Mouse (Mus musculus): ENCODE results near the gene Sorcs2.

The Sorcs2 gene

DNA sequence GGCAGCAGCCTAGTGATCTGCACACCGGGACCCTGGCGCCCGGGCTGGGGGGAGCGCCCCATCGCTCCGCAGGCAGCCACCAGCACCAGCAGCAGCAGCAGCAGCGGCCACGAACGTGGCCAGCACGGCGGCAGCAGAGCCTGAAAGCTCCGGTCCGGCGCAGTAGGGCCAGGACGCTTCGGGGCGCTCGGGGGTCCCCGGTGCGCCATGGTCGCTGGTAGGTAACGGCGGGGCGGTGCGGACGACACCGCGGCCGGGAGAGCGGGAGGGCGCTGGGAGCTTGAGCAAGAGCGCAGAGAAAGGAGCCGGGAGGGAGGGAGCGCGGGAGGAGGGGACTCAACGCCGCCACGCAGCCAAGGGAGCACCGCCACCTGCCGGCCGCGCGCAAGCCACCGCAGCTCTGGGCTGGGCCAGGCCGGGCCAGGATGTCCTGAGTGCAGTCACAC, at the start of gene Sorcs2:
Gene Sorcs2 (minus strand): TSS at position 303 of the 446 bp plus-strand sequence.
- peak; percentile 94 for DNase-seq (ENCODE audit: low read depth, low spot score)

DNA sequence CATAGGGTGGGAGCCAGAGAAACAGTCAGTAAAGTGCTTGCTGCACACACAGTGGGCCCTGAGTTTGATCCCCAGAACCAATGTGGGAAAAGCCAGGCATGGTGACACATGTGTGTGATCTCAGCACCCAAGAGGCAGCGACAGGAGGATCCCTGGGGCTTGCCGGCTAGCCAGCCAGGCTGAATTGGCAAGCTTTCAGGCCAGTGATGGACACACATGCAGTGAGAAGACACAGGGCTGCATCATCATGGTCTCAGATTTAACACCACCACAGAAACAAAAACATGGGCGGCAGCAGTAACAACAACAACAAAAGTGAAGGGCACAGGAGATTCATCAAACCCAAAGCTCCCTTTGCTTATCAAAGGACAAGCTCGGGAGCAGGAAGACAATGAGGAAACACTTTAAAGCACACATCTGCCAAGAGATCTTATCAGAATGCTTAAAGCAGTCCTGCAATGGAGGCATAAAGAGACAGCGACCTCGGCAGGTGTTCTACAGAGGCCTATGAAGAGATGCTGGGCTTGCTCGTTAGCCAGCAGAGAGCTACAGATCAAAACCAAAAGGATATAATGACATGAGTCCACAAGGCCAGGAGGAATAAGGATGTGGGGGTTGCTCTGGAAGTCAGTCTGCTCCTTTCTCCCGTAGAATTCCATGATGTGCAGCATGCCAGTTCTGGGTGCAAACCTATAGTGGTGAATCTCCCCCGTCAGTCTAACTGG, 48.4 kb upstream of the Sorcs2 start:
- peak; percentile 39 for DNase-seq (ENCODE audit: low read depth, low spot score)

DNA sequence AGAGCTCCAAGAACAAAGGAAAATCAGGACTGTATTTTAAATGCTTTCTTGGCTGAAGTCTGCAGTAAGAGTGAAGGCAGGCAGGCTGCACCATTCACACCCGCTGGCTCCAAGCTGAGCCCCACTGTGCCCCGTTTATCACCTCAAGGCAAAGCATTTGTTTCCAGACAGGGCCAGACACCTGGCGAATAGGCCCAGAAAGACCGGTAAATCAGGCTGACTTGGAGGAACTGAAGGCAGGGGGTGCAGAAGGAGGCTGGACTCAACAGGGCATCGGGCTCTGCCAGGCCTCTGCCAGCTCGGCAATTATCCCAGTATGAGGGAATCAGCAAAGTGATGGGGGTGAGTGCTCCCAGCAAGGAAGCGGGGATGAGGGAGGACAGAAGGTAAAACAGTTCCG, 47.1 kb upstream of the Sorcs2 start:
- DNase-seq (ENCODE audit: low read depth, low spot score), result no peak

DNA sequence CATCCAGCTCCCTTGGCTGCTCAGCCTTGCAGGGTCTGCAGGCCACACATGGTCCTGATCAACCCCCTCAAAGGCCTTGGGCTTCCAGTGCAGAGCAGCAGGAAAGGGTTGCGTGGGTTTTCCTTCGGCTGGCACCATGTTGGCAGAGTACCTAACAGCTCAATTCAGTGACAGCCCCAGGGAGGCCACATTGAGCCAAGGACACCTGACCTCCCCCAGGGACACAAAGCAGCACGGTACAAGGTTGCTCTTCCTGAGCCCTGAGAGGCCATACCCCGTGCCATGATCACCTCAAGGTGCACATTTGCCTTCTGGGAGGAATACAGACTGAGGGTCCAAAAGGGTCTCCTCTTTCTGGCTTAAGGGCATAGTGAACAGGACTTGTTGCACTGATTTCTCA, 46.7 kb upstream of the Sorcs2 start:
- DNase-seq (ENCODE audit: low read depth, low spot score), result no peak

DNA sequence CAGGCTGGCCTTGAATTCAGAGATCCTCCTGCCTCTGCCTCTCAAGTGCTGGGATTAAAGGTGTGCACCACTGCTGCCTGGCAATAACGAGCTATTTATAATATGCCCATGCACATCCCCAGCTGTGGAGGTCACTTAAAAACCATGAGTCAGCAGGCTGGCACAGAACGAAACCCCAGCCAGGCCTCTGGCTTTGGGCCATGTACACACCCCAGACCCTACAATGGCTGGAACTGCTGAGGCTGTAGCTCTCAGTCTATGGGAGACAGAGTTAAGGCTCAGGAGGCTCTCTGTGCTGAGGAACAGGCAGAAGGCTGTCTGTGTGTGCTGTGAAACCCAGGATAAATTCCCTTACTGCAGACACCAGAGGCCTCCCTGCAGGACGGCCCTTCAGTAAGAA, 42.8 kb upstream of the Sorcs2 start:
- no peak for DNase-seq (ENCODE audit: low read depth, low spot score)

DNA sequence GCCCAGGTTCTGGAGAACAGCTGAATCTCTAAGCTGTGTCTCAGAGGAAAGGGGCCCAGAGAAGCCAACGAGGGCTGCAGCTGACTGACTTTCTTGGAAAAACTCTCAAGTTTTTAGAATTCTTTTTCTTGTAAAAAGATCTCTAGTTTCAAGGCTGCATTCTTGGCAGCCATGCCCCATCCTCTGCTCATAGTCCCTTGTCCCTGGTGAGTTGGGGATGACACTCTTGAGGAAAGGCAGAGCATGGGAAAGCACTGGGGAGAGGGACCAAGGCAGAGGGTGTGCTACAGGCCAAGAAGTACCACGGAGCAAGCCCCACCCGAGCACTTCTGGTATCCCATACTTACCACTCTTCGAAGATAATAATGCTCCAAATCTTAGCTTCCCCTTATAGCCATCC, 38.9 kb upstream of the Sorcs2 start:
- DNase-seq (ENCODE audit: low read depth, low spot score), result no peak

DNA sequence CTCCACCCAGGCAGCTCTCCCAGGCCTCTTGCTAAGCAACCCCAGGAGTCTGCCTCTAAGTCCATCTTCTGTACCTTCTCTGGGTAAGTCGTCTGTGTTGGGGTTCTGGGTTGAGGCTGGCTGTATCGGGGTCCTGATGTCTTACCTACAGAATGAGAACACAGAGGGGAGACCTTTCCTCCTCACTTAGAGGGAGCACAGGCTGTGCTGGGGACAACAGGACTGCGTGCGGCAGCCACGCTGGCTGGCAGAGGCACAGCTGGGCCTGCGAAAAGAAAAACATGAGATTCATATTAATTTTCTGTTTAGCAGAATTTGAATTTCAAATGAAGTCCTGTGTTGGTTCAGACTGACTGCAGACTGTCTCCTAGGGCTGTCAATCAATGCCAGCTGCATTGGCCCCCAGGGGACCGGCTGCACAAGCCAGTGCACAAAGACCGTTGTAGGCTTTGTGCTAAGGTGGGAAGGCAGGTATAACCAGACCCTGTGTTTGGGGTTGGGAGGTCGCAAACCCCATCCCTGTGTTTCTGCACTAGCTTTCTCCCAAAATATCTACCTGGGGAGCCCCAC, 36.5 kb upstream of the Sorcs2 start:
- DNase-seq (ENCODE audit: low read depth, low spot score), result no peak

DNA sequence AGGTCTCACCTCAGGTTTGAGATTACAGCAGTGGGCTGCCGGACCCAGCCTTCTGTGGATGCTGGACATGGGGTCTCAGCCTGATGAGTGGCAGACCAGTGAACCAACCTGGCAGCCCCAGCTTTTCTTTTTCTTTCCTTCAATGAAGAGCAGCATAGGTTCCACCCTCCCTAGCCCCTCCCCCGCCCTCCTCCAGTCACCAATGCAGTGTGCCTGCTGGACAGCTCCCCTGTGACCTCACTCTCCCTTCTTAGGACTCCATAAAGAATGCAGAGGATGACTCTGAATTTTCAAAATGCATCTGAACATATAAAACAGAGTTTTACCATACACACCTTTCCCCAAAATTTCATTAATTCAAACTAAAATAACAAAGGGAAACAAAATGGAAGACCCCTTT, 33.8 kb upstream of the Sorcs2 start:
- DNase-seq (ENCODE audit: low read depth, low spot score), result no peak

DNA sequence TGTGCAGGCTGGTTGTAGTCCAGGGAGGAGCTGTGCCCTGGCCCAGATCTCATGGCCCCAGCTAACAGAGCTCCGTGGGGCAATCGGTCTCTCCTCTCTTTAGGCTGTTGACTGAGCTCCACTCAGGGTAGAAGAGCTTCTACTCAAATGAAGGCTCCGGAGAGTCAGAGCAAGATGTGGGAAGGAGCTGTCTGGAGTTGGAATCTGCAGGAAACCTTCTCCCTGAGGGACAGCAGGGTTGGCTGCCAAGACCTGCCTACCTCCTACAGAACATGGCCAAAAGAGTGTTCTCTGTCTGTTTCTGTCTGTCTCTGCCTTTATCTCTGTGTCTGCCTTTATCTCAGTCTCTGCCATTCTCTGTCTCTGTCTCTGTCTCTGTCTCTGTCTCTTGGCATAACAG, 31.6 kb upstream of the Sorcs2 start:
- no peak for DNase-seq (ENCODE audit: low read depth, low spot score)

DNA sequence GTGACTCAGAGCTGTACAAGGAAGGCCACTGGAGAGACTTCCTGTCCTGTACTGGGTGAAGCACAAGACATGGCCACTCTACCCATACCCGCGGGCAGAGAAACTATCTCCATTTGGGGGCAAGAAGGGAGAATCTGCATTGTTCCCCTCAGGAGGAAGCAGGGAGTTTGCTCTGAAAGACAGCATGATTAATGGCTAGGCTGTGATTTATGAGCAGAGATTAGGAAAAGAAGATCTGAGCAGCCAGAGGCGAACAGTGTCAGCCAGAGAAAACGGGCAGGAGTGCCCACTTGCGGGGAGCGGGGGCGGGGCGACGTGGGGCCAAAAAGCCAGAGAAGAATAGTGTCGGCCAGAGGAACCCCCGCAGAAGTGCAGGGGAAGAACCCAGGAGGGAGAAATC, 29.9 kb upstream of the Sorcs2 start:
- DNase-seq (ENCODE audit: low read depth, low spot score), result no peak

DNA sequence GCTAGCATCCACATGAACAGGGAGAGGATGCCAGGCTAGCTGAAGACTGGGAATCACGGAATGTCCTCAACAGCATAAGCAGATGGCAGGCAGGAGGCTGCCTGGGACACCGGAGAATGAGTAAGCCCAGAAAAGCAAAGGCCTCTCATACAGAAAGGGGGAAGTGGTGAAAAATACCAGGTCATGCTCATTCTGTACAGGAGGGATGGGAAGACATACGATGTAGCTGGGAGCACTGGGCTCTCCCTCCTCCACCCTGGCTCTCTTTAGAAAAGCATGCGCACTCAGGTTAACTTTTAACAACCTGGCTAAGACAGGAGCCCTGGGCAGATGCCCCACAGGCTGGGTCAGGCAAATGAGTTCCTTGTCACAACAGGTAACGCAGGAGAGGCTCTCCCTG, 28.5 kb upstream of the Sorcs2 start:
- no peak for DNase-seq (ENCODE audit: low read depth, low spot score)

DNA sequence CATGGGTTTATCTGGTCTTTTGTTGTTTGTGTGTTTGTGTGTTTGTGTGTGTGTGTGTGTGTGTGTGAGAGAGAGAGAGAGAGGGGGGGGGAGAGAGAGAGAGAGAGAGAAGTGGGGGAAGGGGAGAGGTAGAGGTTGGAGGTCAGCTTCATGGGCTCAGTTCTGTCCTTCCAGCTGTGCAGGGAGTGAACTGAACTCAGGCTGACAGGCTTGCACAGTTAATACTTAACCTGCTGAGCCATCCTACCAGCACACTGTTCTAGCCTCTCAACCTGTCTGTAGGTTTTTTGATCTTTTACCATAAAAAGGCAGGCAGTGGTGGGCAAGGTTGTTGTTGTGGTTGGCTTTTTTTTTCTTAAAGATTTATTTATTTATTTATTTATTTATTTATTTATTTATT, 26.7 kb upstream of the Sorcs2 start:
- DNase-seq (ENCODE audit: low read depth, low spot score), result no peak

DNA sequence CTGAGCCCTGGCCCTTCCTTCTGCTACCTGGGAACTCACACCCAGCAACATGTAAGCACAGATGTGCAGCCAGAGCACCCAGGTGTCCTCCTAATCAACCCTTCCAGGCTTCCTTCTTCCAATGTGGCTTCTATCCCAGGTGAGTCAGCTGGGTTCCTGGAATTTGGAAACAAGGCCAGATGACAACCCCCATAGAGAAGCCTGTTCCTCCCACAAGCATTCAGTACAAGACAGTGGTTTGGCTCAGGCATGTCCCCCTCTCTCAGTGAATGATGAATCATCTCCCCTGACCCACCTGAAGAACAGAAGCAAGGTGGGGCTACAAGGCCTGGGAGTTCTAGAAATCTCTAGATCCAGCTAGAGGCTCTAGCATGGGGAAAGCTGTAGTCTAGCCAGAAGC, 24.8 kb upstream of the Sorcs2 start:
- DNase-seq (ENCODE audit: low read depth, low spot score), result no peak

DNA sequence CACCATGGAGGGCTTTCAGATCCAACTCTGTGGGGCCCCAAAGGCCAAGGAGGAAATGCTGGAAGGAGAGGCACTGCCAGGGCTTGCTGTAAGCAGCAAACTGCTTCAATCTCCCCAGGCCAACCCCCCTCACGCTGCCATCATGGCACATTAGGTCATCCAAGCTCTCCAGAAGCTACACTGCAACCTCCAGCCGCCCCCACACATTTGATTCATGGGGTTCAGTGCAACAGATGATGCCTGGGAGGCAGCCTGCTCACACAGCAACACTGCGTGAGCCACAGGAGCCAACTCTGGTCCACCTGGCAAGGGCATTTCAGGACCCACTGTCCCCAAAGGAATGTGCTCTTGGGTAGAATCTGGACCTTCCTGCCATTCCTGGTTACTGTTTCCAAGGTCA, 21.9 kb upstream of the Sorcs2 start:
- DNase-seq (ENCODE audit: low read depth, low spot score), result no peak

DNA sequence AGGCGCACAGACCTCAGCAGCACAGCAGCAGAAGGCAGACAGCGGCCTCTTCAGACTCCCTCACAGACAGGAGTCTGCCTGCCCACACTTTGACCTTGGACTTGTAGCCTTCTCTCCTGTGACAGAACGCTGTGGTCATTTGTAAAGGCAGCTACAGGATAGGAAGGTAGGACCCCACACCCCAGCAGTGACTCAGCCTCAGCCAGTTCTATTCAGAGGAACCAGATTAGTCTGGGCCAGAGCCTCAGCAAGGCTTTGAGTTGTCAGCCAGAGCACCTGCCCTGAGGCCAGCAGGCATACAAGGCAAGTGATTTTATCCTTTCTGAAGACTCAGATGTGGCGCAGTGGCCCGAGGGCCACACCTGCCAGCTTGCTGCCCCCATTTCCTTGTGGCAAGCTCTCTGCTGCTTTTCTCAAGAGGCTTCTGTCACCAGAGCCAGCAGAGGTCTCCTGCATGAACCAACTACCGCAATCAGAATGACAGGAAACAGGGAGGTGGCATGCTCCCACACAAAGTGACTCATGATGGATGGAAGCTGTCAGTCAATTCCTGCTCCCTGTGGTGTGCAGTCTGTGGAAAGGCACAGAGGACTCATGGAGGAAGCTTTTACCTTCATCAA, 16.9 kb upstream of the Sorcs2 start:
- peak; percentile 72 for DNase-seq (ENCODE audit: low read depth, low spot score)

DNA sequence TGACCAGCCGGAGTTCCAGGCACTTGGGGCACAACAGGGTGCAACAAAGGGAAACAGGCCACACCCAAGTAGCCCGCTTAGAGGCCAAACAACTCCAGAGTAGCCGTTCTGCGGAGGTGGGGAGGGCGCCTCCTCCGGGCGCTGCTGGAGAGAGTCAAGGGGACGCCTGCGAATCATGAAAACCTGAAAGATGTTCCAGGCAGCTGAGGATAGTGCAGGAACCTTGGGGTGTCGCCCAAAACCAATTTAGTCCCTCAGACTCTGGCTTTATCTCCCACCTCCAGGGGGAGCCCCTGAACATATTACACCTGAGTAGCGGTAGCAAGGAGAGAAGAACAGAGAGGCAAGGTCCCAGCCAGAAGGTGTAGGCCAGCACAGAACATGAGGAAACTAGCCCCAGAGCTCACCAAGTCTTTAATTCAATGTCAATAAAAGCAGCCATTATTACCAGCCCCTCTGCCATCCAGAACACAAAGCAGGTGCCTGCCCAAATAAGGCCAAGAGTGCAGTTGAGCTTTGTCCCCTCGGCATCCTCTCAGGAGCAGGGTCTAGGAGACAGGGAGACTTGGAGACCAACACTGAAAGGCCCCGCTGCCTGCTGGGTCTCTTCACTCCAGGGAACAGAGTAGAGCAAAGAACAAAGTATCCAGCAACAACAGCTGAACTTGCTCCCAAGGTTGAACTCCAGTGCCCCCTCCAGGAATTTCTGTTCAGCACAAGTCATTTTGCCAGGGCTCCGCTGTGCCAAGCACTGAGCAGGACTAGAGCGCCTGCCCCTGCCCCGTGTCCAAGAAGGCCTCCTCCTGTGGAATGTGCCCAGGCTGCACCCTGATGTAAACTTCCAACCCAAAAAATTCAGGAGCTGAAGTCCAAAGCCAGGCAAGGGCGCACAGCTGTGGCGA, 775 bp upstream of the Sorcs2 start:
- peak; percentile 79 for DNase-seq (ENCODE audit: low read depth, low spot score)

DNA sequence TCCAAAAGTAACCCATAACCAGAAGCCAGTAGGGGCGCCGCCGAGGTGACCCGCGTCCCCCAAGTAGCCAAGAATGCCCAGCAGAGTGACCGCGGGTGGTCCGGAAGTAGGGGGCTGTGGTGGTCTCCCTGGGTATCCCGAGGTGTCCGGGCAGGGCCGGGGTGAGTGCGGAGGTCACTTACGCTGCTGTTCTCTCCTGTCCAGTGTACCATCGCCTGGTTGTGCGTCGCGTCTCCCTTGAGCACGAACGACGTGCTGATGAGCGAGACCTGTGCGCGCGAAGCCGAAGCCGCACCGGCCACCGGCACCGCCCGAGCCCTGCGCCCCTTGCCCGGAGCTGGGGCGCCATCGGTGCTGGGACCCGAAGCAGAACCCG, 567 bp downstream of the Sorcs2 start:
- no peak for DNase-seq (ENCODE audit: low read depth, low spot score)

DNA sequence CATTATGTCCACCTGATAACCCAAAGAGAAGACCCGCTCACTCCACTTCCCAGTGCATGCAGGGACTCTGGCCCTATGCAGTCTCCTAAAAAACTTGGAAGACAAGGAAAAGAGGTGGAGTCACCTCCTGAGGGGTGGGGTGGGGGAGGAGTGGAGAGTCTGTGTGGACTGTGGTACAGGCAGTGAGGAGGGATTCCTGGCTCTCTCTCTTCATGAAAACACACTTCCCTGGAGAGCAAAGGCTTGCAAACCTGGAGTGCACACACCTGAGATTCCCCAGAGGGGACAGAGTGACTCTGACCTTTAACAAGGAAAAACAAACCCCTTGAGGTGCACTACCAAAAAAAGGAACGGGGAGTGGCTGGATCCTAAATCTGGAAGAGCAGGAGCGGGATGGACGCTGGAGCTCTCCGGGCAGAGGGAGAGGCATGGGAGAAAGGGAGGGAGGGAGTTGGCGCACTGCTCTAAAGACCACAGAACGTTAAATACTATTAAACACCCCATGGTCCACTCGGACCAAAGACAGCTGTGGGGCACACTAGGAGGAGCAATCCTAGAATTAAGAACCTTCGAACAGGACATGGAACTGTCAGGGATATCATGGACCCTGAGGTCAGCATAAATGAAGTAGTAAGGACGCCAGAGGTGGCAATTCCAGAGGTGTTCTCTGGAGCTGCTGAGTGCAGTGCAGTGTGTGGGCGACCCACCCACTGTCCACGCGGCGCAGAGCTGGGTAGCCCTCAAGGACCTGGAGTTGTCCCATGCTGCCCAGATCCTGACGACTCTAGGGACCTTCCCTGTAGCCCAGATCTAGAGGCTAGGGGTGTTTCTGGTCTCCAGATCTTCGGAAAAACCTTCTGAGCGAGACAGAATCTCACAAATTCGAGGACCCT, 1.2 kb downstream of the Sorcs2 start:
- DNase-seq (ENCODE audit: low read depth, low spot score), result no peak

DNA sequence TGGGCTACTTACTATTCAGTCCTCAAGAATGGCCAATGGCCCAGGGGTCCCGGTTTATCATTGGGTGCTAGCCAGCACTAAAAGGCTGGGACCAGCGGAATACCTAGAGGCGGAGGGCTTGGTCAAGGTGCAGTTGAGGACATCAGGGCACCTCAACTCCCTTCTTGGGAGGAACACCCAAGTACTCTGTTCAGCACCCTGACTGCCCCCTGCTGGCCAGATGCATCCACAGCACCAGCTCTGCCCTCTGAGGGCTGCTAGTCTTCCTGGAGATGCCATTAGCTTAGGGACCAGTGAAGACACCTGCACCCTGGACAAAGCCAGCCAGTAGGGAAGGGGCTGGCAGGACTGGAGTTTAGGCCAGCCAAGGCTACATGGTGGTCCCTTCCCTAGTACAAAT, 1.9 kb downstream of the Sorcs2 start:
- peak; percentile 92 for DNase-seq (ENCODE audit: low read depth, low spot score)

DNA sequence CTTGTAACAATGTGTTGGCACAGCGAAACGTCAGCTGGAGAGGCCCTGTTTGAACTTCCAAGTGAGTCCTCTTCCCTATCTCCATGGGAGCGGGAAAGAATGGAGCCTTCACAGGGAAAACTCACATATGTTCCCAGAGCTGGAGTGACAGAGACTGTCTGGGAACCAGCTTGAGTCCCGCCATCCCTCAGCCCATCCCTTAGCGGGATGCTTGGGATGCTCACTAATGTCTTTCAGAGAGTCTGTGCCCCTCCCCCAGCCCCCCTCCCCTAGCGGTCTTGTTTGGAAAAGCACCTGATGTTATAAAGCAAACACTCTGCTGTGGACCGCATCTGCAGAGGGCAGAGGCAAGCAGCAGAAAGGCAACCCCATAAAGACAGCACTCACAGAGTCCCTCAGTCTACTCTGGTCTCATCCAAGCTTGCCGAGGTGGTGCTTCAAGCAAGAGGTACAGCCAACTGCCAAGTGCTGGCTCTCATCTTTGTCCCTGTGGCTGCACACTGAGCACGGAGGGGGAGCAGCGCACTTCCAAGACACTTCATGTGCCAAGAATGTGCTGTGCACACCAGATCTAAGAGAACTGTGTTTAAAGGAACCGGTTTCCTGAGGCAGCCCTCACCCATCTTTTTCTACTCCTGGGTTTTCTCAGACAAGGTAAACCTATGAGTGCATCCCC, 3.0 kb downstream of the Sorcs2 start:
- DNase-seq (ENCODE audit: low read depth, low spot score), result peak; percentile 80

DNA sequence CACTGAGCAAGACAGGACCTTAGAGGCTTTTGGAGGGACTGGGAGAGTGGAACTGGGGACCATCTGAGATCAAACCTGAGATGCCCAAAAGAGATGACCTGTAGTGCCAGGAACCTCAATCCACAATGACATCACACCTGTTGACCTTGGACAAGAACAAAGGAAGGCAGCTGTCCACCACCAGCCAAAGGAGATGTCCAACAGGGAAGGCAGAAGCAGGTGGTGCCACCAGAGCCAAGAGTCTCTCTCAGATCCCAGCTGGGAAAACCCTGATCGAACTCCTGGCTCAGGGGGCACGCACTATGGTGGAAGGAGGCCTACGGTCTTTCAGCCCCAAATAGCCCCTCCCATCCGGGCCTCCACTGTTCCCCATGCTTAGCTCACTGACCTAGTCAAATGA, 6.2 kb downstream of the Sorcs2 start:
- DNase-seq (ENCODE audit: low read depth, low spot score), result no peak
